Mouse (Mus musculus): ENCODE measurements around the gene Serinc3. TPM values are rescaled to one million over a fixed set of nuclear protein-coding genes. Genes with fewer than 3 reads are reported as not detected.
A peak's percentile ranks its signal among the peaks of the same experiment; 100 is the strongest.

Gene Serinc3
- polyA plus RNA-seq, 1 experiment from 2014 or later, result 24.7 TPM

GRCm38 (mm10) chr2:163682344-163682743 lies 37.4 kb upstream of the Serinc3 start:
- WGBS, result 89% methylated on average over 2 of the region's 2 CpGs
- H3K36me3 ChIP-seq, result peaks cover 5% of the 10 kb centered on the region; the same call in 1 of the 2 replicates
- H3K4me3 ChIP-seq, result no peak overlapping the region
- H3K27me3 ChIP-seq (ENCODE audit: low read depth, poor library complexity, severe bottlenecking), result no peaks in the 10 kb centered on the region
- H3K9me3 ChIP-seq (replicated peaks), result no peaks in the 10 kb centered on the region
- no peak overlapping the region for H3K27ac ChIP-seq (replicated peaks)
- peaks cover 12% of the 10 kb centered on the region for H3K4me1 ChIP-seq
- no peak for DNase-seq (ENCODE audit: low spot score)

GRCm38 (mm10) chr2:163676745-163677144 lies 31.8 kb upstream of the Serinc3 start:
- DNase-seq (ENCODE audit: low spot score), result no peak
- peaks cover 8% of the 10 kb centered on the region; the same call in 1 of the 2 replicates for H3K36me3 ChIP-seq
- WGBS, result 97% methylated on average over 3 of the region's 3 CpGs

GRCm38 (mm10) chr2:163676321-163676720 lies 31.4 kb upstream of the Serinc3 start:
- H3K27me3 ChIP-seq (ENCODE audit: low read depth, poor library complexity, severe bottlenecking), result no peaks in the 10 kb centered on the region
- no peak overlapping the region for H3K4me3 ChIP-seq
- H3K36me3 ChIP-seq, result peaks cover 8% of the 10 kb centered on the region; the same call in 1 of the 2 replicates
- no peak overlapping the region for H3K27ac ChIP-seq (replicated peaks)
- no peak for DNase-seq (ENCODE audit: low spot score)
- H3K9me3 ChIP-seq (replicated peaks), result no peaks in the 10 kb centered on the region
- WGBS, result 94% methylated on average over 4 of the region's 4 CpGs
- H3K4me1 ChIP-seq, result peaks cover 19% of the 10 kb centered on the region

More at GRCm38 (mm10) chr2:163676745-163677144, 31.8 kb upstream of the Serinc3 start:
- peaks cover 19% of the 10 kb centered on the region for H3K4me1 ChIP-seq
- no peak overlapping the region for H3K4me3 ChIP-seq
- no peaks in the 10 kb centered on the region for H3K27me3 ChIP-seq (ENCODE audit: low read depth, poor library complexity, severe bottlenecking)
- no peaks in the 10 kb centered on the region for H3K9me3 ChIP-seq (replicated peaks)
- H3K27ac ChIP-seq (replicated peaks), result no peak overlapping the region

GRCm38 (mm10) chr2:163675662-163676061 lies 30.7 kb upstream of the Serinc3 start:
- Histone ChIP-seq H3K36me3 (peaks cover 5% of the 10 kb centered on the region), H3K9me3 (replicated peaks) (no peaks in the 10 kb centered on the region), H3K27ac (replicated peaks) (no peak overlapping the region), H3K4me3 (no peak overlapping the region), H3K4me1 (peaks cover 19% of the 10 kb centered on the region), H3K27me3 (ENCODE audit: low read depth, poor library complexity, severe bottlenecking) (no peaks in the 10 kb centered on the region)
- DNase-seq (ENCODE audit: low spot score), result no peak
- WGBS, result 87% methylated on average over 6 of the region's 6 CpGs

GRCm38 (mm10) chr2:163675144-163675619 lies 30.3 kb upstream of the Serinc3 start:
- no peaks in the 10 kb centered on the region for H3K27me3 ChIP-seq (ENCODE audit: low read depth, poor library complexity, severe bottlenecking)
- 0 out of 2 replicates have a peak overlapping the region, but pooled peaks have one; percentile 43 for H3K27ac ChIP-seq (replicated peaks)
- H3K4me3 ChIP-seq, result no peak overlapping the region
- H3K4me1 ChIP-seq, result peaks cover 19% of the 10 kb centered on the region
- H3K9me3 ChIP-seq (replicated peaks), result no peaks in the 10 kb centered on the region
- peaks cover 9% of the 10 kb centered on the region; the same call in 1 of the 2 replicates for H3K36me3 ChIP-seq
- WGBS, result 38% methylated on average over 5 of the region's 5 CpGs
- DNase-seq (ENCODE audit: low spot score), result no peak

- no peak overlapping the region for H3K4me3 ChIP-seq
- peaks cover 11% of the 10 kb centered on the region; the same call in 1 of the 2 replicates for H3K36me3 ChIP-seq
- 73% methylated on average over 5 of the region's 5 CpGs for WGBS
- H3K4me1 ChIP-seq, result peaks cover 19% of the 10 kb centered on the region
- DNase-seq (ENCODE audit: low spot score), result no peak
- H3K27ac ChIP-seq (replicated peaks), result no peak overlapping the region
- H3K27me3 ChIP-seq (ENCODE audit: low read depth, poor library complexity, severe bottlenecking), result no peaks in the 10 kb centered on the region
- no peaks in the 10 kb centered on the region for H3K9me3 ChIP-seq (replicated peaks)
Observed at GRCm38 (mm10) chr2:163674397-163674796, 29.5 kb upstream of the Serinc3 start.

- H3K36me3 ChIP-seq, result peaks cover 21% of the 10 kb centered on the region
- H3K9me3 ChIP-seq (replicated peaks), result no peaks in the 10 kb centered on the region
- DNase-seq (ENCODE audit: low spot score), result no peak
- H3K27me3 ChIP-seq (ENCODE audit: low read depth, poor library complexity, severe bottlenecking), result no peaks in the 10 kb centered on the region
- peaks cover 19% of the 10 kb centered on the region for H3K4me1 ChIP-seq
- H3K27ac ChIP-seq (replicated peaks), result no peak overlapping the region
- 86% methylated on average over 11 of the region's 11 CpGs for WGBS
- no peak overlapping the region for H3K4me3 ChIP-seq
Observed at GRCm38 (mm10) chr2:163670872-163671594, 26.1 kb upstream of the Serinc3 start.

GRCm38 (mm10) chr2:163667045-163667444 lies 22.1 kb upstream of the Serinc3 start:
- Histone ChIP-seq H3K27ac (replicated peaks) (no peak overlapping the region), H3K4me3 (no peak overlapping the region), H3K9me3 (replicated peaks) (no peaks in the 10 kb centered on the region), H3K36me3 (peaks cover 36% of the 10 kb centered on the region), H3K4me1 (no peaks in the 10 kb centered on the region), H3K27me3 (ENCODE audit: low read depth, poor library complexity, severe bottlenecking) (no peaks in the 10 kb centered on the region)
- 95% methylated on average over 1 of the region's 1 CpGs for WGBS
- DNase-seq (ENCODE audit: low spot score), result no peak

- H3K27ac ChIP-seq (replicated peaks), result no peak overlapping the region
- 87% methylated on average over 3 of the region's 3 CpGs for whole genome bisulfite sequencing
Observed at GRCm38 (mm10) chr2:163663930-163664329, 19.0 kb upstream of the Serinc3 start.

GRCm38 (mm10) chr2:163662698-163663221 lies 17.8 kb upstream of the Serinc3 start:
- WGBS, result 79% methylated on average over 2 of the region's 2 CpGs
- peaks cover 29% of the 10 kb centered on the region for H3K36me3 ChIP-seq
- DNase-seq (ENCODE audit: low spot score), result no peak

More at GRCm38 (mm10) chr2:163663930-163664329, 19.0 kb upstream of the Serinc3 start:
- H3K36me3 ChIP-seq, result peaks cover 29% of the 10 kb centered on the region
- no peaks in the 10 kb centered on the region for H3K27me3 ChIP-seq (ENCODE audit: low read depth, poor library complexity, severe bottlenecking)
- no peaks in the 10 kb centered on the region for H3K9me3 ChIP-seq (replicated peaks)
- no peak overlapping the region for H3K4me3 ChIP-seq
- peaks cover 28% of the 10 kb centered on the region for H3K4me1 ChIP-seq
- no peak for DNase-seq (ENCODE audit: low spot score)

GRCm38 (mm10) chr2:163662076-163662475 lies 17.1 kb upstream of the Serinc3 start:
- H3K27ac ChIP-seq (replicated peaks), result no peak overlapping the region
- no peaks in the 10 kb centered on the region for H3K9me3 ChIP-seq (replicated peaks)
- peaks cover 30% of the 10 kb centered on the region for H3K4me1 ChIP-seq
- WGBS, result 94% methylated on average over 5 of the region's 5 CpGs
- H3K36me3 ChIP-seq, result peaks cover 29% of the 10 kb centered on the region
- DNase-seq (ENCODE audit: low spot score), result no peak
- H3K27me3 ChIP-seq (ENCODE audit: low read depth, poor library complexity, severe bottlenecking), result no peaks in the 10 kb centered on the region
- H3K4me3 ChIP-seq, result no peak overlapping the region

More at GRCm38 (mm10) chr2:163662698-163663221, 17.8 kb upstream of the Serinc3 start:
- Histone ChIP-seq H3K4me1 (peaks cover 30% of the 10 kb centered on the region), H3K4me3 (no peak overlapping the region), H3K27ac (replicated peaks) (no peak overlapping the region), H3K27me3 (ENCODE audit: low read depth, poor library complexity, severe bottlenecking) (no peaks in the 10 kb centered on the region), H3K9me3 (replicated peaks) (no peaks in the 10 kb centered on the region)

- DNase-seq (ENCODE audit: low spot score), result no peak
- Histone ChIP-seq H3K9me3 (replicated peaks) (no peaks in the 10 kb centered on the region), H3K27me3 (ENCODE audit: low read depth, poor library complexity, severe bottlenecking) (no peaks in the 10 kb centered on the region), H3K36me3 (peaks cover 25% of the 10 kb centered on the region), H3K4me3 (no peak overlapping the region), H3K4me1 (peaks cover 30% of the 10 kb centered on the region), H3K27ac (replicated peaks) (no peak overlapping the region)
- 71% methylated on average over 6 of the region's 6 CpGs for WGBS
Observed at GRCm38 (mm10) chr2:163661371-163661850, 16.5 kb upstream of the Serinc3 start.
